Mouse (Mus musculus): Measurements from ENCODE around the gene Fam13a.
A peak's percentile ranks its signal among the peaks of the same experiment; 100 is the strongest.

The Fam13a gene

GRCm38 (mm10) chr6:58999044-58999453 is 25.3 kb downstream of the Fam13a start:
- DNase-seq (ENCODE audit: low read depth, low spot score), result peak; percentile 5

GRCm38 (mm10) chr6:58998528-58998927 is 25.8 kb downstream of the Fam13a start:
- no peak for DNase-seq (ENCODE audit: low read depth, low spot score)

DNA sequence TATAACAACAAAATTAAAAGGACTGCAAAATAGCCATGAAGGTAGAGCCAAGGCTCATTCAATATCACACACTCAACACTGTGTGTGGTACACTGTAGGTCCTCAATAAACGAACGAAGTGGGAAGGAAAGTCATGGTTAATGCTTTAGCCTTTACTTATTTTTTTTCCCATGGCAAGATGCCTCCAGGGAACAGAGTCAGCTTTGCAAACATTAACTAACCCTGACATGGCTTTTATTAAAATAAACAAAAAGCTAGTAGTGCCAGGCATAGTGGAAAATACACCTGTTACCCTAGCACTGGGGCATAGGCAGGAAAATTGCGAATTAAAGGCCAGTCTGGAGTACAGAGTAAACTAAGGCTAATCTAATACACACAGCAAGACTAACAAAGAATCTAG is 35.2 kb downstream of the Fam13a start:
- no peak for DNase-seq (ENCODE audit: low read depth, low spot score)

- DNase-seq (ENCODE audit: low read depth, low spot score), result no peak
Observed at GRCm38 (mm10) chr6:58988706-58989105, 35.6 kb downstream of the Fam13a start.

- no peak for DNase-seq (ENCODE audit: low read depth, low spot score)
Observed at GRCm38 (mm10) chr6:58987166-58987565, 37.2 kb downstream of the Fam13a start.

DNA sequence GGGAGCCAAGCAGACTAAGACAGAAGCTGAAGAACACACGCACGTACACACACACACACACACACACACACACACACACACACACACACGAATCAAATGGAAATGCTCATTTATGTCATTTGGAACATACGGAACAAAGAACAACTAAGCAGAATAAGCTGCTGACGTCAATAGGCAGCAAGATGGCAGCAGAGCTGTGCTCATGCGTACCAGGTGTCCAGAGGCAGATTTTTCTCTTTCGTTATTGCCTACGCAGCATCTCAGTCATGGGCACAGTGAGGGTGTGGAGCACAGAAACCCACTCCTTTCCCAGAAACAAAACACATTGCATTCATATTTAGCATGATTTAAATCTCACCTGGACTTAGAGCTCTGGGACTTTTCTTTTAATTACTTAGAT is 39.2 kb downstream of the Fam13a start:
- DNase-seq (ENCODE audit: low read depth, low spot score), result no peak

GRCm38 (mm10) chr6:58975249-58975648 is 49.1 kb downstream of the Fam13a start:
- DNase-seq (ENCODE audit: low read depth, low spot score), result no peak

- DNase-seq (ENCODE audit: low read depth, low spot score), result no peak
Observed at GRCm38 (mm10) chr6:58974428-58974827, 49.9 kb downstream of the Fam13a start.

DNA sequence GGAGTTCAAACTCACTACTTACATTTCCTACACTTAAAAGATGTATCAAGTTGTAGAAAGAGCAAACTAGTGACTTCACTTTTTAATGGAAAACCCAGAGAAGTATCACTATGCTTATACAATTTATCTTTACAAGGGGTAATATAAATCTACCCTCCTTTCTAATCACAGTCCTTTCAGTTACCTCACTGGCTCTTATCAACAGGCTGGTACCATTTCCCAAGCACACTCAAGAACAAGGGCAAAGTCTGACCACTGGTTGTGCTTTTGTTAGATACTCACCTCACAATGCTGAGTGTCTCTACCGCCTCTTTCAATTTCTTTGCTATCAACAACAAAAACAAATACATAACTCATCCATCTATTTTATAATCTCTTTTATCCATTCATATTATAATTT is 51.5 kb downstream of the Fam13a start:
- DNase-seq (ENCODE audit: low read depth, low spot score), result no peak

DNA sequence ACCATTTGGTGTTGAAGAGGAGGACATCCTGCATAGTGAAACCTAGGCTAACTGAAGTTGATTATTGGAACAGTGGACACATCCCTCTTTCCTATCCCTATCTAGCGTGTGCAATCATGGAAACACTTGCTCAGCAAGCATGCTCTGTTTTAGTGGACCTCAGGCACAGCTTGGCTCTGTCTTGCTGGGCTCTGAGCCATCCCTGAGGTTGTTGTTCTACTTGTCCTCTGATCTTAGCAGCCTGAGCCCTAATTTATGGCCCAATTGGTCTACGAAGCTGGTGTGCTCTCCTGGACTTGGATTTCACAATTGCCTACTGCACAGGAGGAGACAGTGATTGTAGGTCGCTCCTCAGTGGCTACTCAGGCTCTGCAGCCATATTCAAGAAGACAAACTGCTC is 56.1 kb downstream of the Fam13a start:
- no peak for DNase-seq (ENCODE audit: low read depth, low spot score)

DNA sequence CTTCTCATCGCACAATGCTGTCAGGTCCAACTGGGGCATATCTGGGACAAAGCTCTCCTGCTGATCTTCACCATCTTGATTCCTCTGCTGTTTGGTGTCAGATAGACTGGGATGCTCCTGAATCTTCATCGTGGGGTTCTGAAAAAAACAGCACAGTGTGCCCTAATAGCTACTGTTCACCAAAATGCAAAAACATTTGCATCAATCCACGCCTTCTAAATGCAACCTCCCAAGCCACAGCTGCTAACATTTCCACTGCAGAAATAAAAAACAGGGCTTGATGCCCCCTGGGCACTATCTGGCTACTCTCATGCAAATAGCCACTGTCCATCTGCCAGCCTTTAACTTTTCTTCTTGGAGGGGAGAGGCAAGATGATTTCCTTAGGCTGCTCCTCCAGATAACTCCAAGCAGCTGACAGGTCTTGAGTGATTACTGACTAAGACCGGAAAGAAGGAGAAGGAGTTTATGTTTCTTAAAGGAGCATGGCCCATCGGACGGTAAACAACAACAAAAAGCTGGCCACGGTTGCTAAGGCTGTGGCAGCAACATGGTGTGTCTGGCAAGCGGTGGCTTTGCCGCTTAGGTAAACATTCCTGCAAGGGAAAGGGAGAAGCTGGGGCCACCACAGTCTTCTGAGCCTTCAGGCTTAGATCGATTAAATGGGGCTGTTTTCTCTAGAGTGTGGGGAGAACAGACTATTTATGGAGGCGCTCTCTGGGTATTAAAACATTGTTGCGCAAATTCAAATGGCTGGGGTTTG is 59.1 kb downstream of the Fam13a start:
- peak; percentile 1 for DNase-seq (ENCODE audit: low read depth, low spot score)

DNA sequence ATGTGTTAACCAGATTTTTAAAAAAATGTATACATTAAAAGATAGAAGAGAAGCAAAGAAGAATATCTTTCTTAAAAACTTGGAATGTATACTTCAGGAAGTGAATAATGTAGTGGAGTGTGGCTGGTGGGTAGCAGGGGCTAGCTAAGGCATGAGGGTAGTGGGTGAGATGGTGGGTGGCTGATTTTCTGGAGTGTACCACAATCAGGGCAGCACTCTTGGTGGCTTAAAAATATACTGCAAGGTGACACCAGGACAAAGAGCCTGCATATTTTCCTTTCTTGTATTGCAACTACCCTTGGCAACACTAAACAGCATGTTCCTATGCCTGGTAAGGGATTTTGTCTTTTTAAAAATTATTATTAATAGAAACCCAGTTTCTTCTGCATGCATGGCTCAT is 59.8 kb downstream of the Fam13a start:
- DNase-seq (ENCODE audit: low read depth, low spot score), result no peak

DNA sequence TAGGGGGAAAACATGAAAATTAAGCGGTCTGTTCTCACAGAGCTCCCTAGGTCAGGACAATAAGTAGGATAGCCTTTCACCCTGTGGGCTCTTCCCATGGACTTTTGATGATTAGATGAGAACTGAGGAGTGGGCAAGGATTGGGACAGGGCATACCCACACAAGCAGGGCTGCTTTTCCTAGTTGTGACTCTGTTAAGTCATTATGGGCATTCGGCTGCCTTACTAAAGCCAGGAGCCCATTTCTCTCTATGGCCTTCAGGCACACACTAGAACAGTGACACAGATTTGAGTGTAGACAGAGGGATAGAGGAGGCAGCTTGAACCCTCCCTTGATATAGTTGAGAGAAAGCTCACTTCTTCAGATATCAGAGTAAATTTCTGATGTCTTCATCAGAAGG is 60.3 kb downstream of the Fam13a start:
- DNase-seq (ENCODE audit: low read depth, low spot score), result no peak

- no peak for DNase-seq (ENCODE audit: low read depth, low spot score)
Observed at GRCm38 (mm10) chr6:58962691-58963090, 61.7 kb downstream of the Fam13a start.

DNA sequence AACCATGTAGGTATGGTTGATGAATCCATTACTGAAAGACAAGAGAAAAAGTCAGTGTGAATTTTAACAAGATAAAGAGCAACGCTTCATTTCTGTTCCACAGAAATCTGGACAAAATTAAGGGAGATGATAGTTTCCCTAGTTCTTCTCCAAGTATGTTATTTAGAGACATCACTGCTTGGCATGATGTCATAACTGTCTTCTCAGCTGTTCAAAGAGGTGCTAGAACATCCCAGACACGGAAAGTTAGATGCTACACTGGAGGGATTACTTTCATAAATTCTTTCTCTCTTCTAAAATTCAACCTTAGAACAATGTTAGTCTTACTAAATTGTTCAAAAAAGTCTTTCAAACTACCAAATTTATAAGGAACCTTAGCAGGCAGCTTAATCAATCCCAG is 63.8 kb downstream of the Fam13a start:
- DNase-seq (ENCODE audit: low read depth, low spot score), result no peak

GRCm38 (mm10) chr6:58951128-58951992 is 73.0 kb downstream of the Fam13a start:
- no peak for DNase-seq (ENCODE audit: low read depth, low spot score)

DNA sequence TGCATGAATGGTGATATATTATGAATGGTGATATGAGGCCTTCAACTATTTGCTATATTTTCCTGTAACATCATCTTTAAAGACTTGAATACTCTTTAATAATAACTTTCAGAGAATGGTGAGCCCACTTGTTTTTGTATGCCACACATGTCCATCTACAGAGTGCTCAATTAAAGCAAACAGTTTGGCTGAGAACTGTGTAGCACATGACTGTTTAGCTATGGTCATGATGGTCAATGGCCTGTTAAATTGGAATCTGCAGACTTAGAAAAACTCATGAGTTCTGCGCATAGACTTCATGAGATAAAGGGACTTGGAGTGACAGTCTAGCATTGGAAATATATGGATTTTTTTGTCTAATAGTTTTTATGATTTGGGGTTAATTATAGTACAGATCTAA is 73.9 kb downstream of the Fam13a start:
- DNase-seq (ENCODE audit: low read depth, low spot score), result no peak

GRCm38 (mm10) chr6:58946840-58947239 is 77.5 kb downstream of the Fam13a start:
- DNase-seq (ENCODE audit: low read depth, low spot score), result no peak

- no peak for DNase-seq (ENCODE audit: low read depth, low spot score)
Observed at GRCm38 (mm10) chr6:58946246-58946645, 78.1 kb downstream of the Fam13a start.

GRCm38 (mm10) chr6:58943958-58944357 is 80.4 kb downstream of the Fam13a start:
- no peak for DNase-seq (ENCODE audit: low read depth, low spot score)

- DNase-seq (ENCODE audit: low read depth, low spot score), result no peak
Observed at GRCm38 (mm10) chr6:58942276-58942675, 82.1 kb downstream of the Fam13a start.

DNA sequence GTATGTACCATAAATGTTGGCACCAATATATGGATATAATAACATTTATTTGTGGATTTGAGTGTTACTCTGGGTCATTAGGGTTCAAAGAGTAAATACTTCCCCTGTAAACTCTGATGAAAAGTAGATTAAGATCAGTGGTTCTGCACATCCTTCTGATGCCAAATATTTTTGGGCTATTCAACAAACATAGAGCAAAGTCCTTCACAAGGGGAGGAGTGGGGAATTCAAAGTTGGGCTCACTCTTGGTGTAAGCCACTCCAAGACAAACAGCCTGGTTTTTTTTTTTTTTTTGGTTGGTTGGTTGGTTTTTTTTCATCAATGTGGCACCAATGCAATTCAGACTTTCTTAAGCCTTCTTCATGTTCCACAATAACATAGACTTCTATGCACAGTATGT is 86.6 kb downstream of the Fam13a start:
- DNase-seq (ENCODE audit: low read depth, low spot score), result no peak

DNA sequence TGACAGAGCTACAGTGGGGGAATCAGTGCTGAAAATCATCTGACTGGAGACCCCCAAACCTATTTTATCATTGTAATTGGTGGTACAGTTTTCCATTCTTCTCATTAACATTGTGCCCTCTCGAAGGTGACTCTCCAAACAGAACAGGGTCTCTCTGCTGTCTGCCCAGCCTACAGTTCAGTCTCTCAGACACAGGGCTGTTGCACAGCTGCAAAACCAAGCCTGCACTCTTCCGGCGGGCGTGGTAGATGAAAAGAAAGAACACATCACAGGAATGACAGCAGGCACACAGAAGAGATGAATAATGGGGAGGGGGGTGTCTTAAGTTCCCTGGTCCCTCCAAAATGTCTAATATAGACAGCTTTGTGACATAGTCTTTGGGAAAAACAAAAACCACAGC is 90.2 kb downstream of the Fam13a start:
- no peak for DNase-seq (ENCODE audit: low read depth, low spot score)

All from embryo, embryonic 11.5 days (tissue).